Mouse (Mus musculus): Measurements from ENCODE around the gene Plekhg4.
A peak's percentile ranks its signal among the peaks of the same experiment; 100 is the strongest.

Gene Plekhg4

GRCm38 (mm10) chr8:105373032-105373431 is at the start of gene Plekhg4:
Gene Plekhg4, plus strand, starts transcription at chr8:105373274.
- DNase-seq (ENCODE audit: low read depth) = no peak

- DNase-seq (ENCODE audit: low read depth) = no peak
Observed at GRCm38 (mm10) chr8:105325641-105326093, 47.4 kb upstream of the Plekhg4 start.

- DNase-seq (ENCODE audit: low read depth) = peak; percentile 98
Observed at GRCm38 (mm10) chr8:105326141-105326672, 46.9 kb upstream of the Plekhg4 start, which contains the start of the genes Lrrc29 and Tmem208. Gene Lrrc29, minus strand, starts transcription at chr8:105326278. Gene Tmem208, plus strand, starts transcription at chr8:105326354.

- DNase-seq (ENCODE audit: low read depth) = no peak
Observed at GRCm38 (mm10) chr8:105326968-105327367, 46.1 kb upstream of the Plekhg4 start.

- DNase-seq (ENCODE audit: low read depth) = no peak
Observed at GRCm38 (mm10) chr8:105330325-105330724, 42.7 kb upstream of the Plekhg4 start.

GRCm38 (mm10) chr8:105331469-105331868 is 41.6 kb upstream of the Plekhg4 start:
- no peak for DNase-seq (ENCODE audit: low read depth)

GRCm38 (mm10) chr8:105331931-105332330 is 41.1 kb upstream of the Plekhg4 start:
- no peak for DNase-seq (ENCODE audit: low read depth)

- DNase-seq (ENCODE audit: low read depth) = no peak
Observed at GRCm38 (mm10) chr8:105332523-105332922, 40.6 kb upstream of the Plekhg4 start.

- DNase-seq (ENCODE audit: low read depth) = no peak
Observed at GRCm38 (mm10) chr8:105336373-105337130, 36.5 kb upstream of the Plekhg4 start.

- DNase-seq (ENCODE audit: low read depth) = no peak
Observed at GRCm38 (mm10) chr8:105338992-105339391, 34.1 kb upstream of the Plekhg4 start.

GRCm38 (mm10) chr8:105339886-105340635 is 33.0 kb upstream of the Plekhg4 start:
- DNase-seq (ENCODE audit: low read depth) = no peak

GRCm38 (mm10) chr8:105341399-105341798 is 31.7 kb upstream of the Plekhg4 start:
- no peak for DNase-seq (ENCODE audit: low read depth)

GRCm38 (mm10) chr8:105342768-105343167 is 30.3 kb upstream of the Plekhg4 start:
- DNase-seq (ENCODE audit: low read depth) = no peak

- DNase-seq (ENCODE audit: low read depth) = no peak
Observed at GRCm38 (mm10) chr8:105343791-105344574, 29.1 kb upstream of the Plekhg4 start.

- DNase-seq (ENCODE audit: low read depth) = peak; percentile 19
Observed at GRCm38 (mm10) chr8:105345061-105345975, 27.8 kb upstream of the Plekhg4 start.

GRCm38 (mm10) chr8:105346611-105347427 is 26.3 kb upstream of the Plekhg4 start:
- no peak for DNase-seq (ENCODE audit: low read depth)

- peak; percentile 97 for DNase-seq (ENCODE audit: low read depth)
Observed at GRCm38 (mm10) chr8:105347428-105348221, 25.4 kb upstream of the Plekhg4 start, which contains the start of gene Fhod1. Gene Fhod1, minus strand, starts transcription at chr8:105347953.

GRCm38 (mm10) chr8:105348450-105349095 is 24.5 kb upstream of the Plekhg4 start, which contains the start of gene Slc9a5:
Gene Slc9a5, plus strand, starts transcription at chr8:105348843.
- no peak for DNase-seq (ENCODE audit: low read depth)

All from induced T-regulatory cell, adult 2 months (primary cell).